Mouse (Mus musculus): ENCODE results near the gene Ugt1a8. TPM values are rescaled to one million over a fixed set of nuclear protein-coding genes. Genes with fewer than 3 reads are reported as not detected.

Ugt1a8 gene
- polyA plus RNA-seq, 1 experiment from 2014 or later, result not detected

DNA sequence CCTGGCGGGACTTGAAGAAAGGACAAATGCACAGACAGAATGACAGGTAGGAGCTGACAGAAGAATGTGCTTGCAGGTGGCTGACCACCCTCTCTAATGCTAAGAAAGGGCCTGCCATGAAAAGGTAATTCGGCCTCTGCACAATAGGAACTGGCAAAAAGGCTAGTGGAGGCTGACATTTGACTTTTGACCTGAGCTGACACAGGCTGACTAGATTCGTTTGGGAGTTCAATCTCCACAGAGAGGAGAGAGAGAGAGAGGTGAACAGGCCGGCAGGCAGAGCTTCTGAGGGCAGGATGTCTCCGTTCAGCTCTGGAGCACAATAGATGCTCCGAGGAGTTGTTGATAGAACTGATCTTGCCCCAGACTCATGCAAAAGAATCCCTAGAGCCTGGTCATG lies 158.8 kb downstream of the Ugt1a8 start:
- no peak overlapping the region for H3K9ac ChIP-seq
- no peaks in the 10 kb centered on the region for H3K4me1 ChIP-seq (replicated peaks; ENCODE audit: control insufficient read depth, insufficient read depth, low read length)
- H3K27ac ChIP-seq, result no peak overlapping the region
- H3K27me3 ChIP-seq (ENCODE audit: control insufficient read depth, insufficient read depth, low read length), result no peaks in the 10 kb centered on the region
- H3K36me3 ChIP-seq (replicated peaks; ENCODE audit: control insufficient read depth, insufficient read depth), result no peaks in the 10 kb centered on the region
- H3K4me2 ChIP-seq (replicated peaks), result no peak overlapping the region
- DNase-seq (ENCODE audit: low spot score) (no peak), ATAC-seq (ENCODE audit: low FRiP score) (no peak)
- 46% methylated on average over 6 of the region's 6 CpGs for WGBS
- peaks cover 100% of the 10 kb centered on the region for H3K9me3 ChIP-seq (ENCODE audit: control insufficient read depth, low read length)
- no peak overlapping the region for H3K4me3 ChIP-seq (replicated peaks; ENCODE audit: low read length)

DNA sequence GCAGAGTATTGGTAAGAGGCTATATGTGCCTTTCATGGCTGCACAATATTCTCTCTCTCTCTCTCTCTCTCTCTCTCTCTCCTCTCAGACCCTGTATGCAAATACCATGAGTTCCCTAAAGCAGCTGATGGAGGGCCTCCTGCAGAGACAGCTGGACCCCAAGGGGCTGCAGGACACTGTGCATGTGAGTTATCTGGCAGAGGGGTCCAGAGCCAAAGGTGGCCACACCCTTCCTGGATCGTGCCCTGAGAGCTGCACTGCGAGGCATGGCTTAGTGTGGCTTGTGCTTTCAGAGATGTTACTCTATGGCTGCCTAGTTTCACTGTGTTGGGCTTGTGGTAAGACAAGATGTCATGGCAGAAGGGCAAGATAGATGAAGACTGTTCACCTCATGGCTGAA lies 160.0 kb downstream of the Ugt1a8 start:
- ATAC-seq (ENCODE audit: low FRiP score), result no peak
- no peak for DNase-seq (ENCODE audit: low spot score)
- 48% methylated on average over 2 of the region's 2 CpGs for WGBS

DNA sequence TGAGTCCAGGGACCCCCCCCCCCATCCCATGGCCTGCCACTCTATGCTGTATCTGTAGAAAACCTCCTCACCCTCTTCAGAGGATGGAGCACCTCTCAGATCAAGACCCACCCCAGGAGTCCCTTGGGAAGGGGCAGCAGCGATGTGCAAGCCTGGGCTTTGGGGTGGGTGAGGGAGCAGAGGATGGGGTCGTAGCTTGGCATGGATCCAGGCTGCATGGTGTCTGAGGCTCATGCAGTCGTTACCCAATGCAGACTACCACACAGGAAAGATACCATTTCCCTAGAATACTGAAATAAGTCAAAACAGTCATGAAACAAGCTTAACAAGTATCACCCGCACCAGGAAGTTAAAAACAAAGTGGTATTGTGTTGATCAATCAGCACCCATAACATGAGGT lies 161.0 kb downstream of the Ugt1a8 start:
- ATAC-seq (ENCODE audit: low FRiP score) (no peak), DNase-seq (ENCODE audit: low spot score) (no peak)
- WGBS, result 71% methylated on average over 4 of the region's 4 CpGs
- Histone ChIP-seq H3K9ac (no peak overlapping the region), H3K27ac (no peak overlapping the region), H3K4me3 (replicated peaks; ENCODE audit: low read length) (no peak overlapping the region), H3K36me3 (replicated peaks; ENCODE audit: control insufficient read depth, insufficient read depth) (no peaks in the 10 kb centered on the region), H3K4me2 (replicated peaks) (no peak overlapping the region), H3K27me3 (ENCODE audit: control insufficient read depth, insufficient read depth, low read length) (no peaks in the 10 kb centered on the region), H3K4me1 (replicated peaks; ENCODE audit: control insufficient read depth, insufficient read depth, low read length) (no peaks in the 10 kb centered on the region), H3K9me3 (ENCODE audit: control insufficient read depth, low read length) (peaks cover 98% of the 10 kb centered on the region)

More for the DNA sequence above, 160.0 kb downstream of the Ugt1a8 start:
- Histone ChIP-seq H3K4me1 (replicated peaks; ENCODE audit: control insufficient read depth, insufficient read depth, low read length) (no peaks in the 10 kb centered on the region), H3K27me3 (ENCODE audit: control insufficient read depth, insufficient read depth, low read length) (no peaks in the 10 kb centered on the region), H3K27ac (no peak overlapping the region), H3K9me3 (ENCODE audit: control insufficient read depth, low read length) (peaks cover 98% of the 10 kb centered on the region), H3K36me3 (replicated peaks; ENCODE audit: control insufficient read depth, insufficient read depth) (no peaks in the 10 kb centered on the region), H3K9ac (no peak overlapping the region), H3K4me3 (replicated peaks; ENCODE audit: low read length) (no peak overlapping the region), H3K4me2 (replicated peaks) (no peak overlapping the region)

- 80% methylated on average over 7 of the region's 7 CpGs for WGBS
- H3K4me2 ChIP-seq (replicated peaks), result no peak overlapping the region
- DNase-seq (ENCODE audit: low spot score), result no peak
- H3K9me3 ChIP-seq (ENCODE audit: control insufficient read depth, low read length), result peaks cover 97% of the 10 kb centered on the region
- H3K4me3 ChIP-seq (replicated peaks; ENCODE audit: low read length), result no peak overlapping the region
- H3K36me3 ChIP-seq (replicated peaks; ENCODE audit: control insufficient read depth, insufficient read depth), result no peaks in the 10 kb centered on the region
- no peak overlapping the region for H3K9ac ChIP-seq
- H3K27ac ChIP-seq, result no peak overlapping the region
- H3K27me3 ChIP-seq (ENCODE audit: control insufficient read depth, insufficient read depth, low read length), result no peaks in the 10 kb centered on the region
- ATAC-seq (ENCODE audit: low FRiP score), result no peak
- H3K4me1 ChIP-seq (replicated peaks; ENCODE audit: control insufficient read depth, insufficient read depth, low read length), result no peaks in the 10 kb centered on the region
Measured at GRCm38 (mm10) chr1:88249596-88249995, 162.0 kb downstream of the Ugt1a8 start.

- peaks cover 97% of the 10 kb centered on the region for H3K9me3 ChIP-seq (ENCODE audit: control insufficient read depth, low read length)
- no peaks in the 10 kb centered on the region for H3K36me3 ChIP-seq (replicated peaks; ENCODE audit: control insufficient read depth, insufficient read depth)
- H3K4me1 ChIP-seq (replicated peaks; ENCODE audit: control insufficient read depth, insufficient read depth, low read length), result no peaks in the 10 kb centered on the region
- no peak overlapping the region for H3K27ac ChIP-seq
- H3K4me2 ChIP-seq (replicated peaks), result no peak overlapping the region
- DNase-seq (ENCODE audit: low spot score), result no peak
- 86% methylated on average over 5 of the region's 5 CpGs for WGBS
- H3K9ac ChIP-seq, result no peak overlapping the region
- H3K4me3 ChIP-seq (replicated peaks; ENCODE audit: low read length), result no peak overlapping the region
- ATAC-seq (ENCODE audit: low FRiP score), result no peak
- no peaks in the 10 kb centered on the region for H3K27me3 ChIP-seq (ENCODE audit: control insufficient read depth, insufficient read depth, low read length)
Measured at GRCm38 (mm10) chr1:88250023-88250422, 162.4 kb downstream of the Ugt1a8 start.

DNA sequence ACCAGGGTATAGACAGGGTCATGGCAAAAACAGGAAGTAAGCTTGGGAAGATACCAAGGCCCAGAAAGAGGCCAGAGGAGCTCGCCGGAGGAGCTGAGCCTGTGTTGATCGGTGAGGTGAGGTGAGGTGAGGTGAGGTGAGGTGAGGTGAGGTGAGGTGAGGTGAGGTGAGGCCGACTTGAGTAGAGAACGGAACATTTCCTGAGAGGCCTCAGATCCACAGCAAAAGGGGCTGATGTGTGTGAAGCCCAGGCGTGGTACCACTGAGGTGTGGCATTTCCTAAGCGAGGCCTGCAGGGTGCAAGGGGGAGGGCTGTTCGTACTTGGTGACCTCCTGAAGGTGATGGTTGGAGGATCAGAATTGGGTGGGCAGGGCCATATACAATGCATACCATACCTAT lies 165.5 kb downstream of the Ugt1a8 start:
- Histone ChIP-seq H3K4me1 (replicated peaks; ENCODE audit: control insufficient read depth, insufficient read depth, low read length) (no peaks in the 10 kb centered on the region), H3K27ac (no peak overlapping the region), H3K36me3 (replicated peaks; ENCODE audit: control insufficient read depth, insufficient read depth) (no peaks in the 10 kb centered on the region), H3K27me3 (ENCODE audit: control insufficient read depth, insufficient read depth, low read length) (no peaks in the 10 kb centered on the region), H3K9ac (no peak overlapping the region), H3K4me3 (replicated peaks; ENCODE audit: low read length) (no peak overlapping the region), H3K9me3 (ENCODE audit: control insufficient read depth, low read length) (peaks cover 95% of the 10 kb centered on the region), H3K4me2 (replicated peaks) (no peak overlapping the region)
- DNase-seq (ENCODE audit: low spot score), result no peak
- no peak for ATAC-seq (ENCODE audit: low FRiP score)
- WGBS, result 77% methylated on average over 8 of the region's 8 CpGs

GRCm38 (mm10) chr1:88253540-88253939 lies 165.9 kb downstream of the Ugt1a8 start:
- no peak overlapping the region for H3K4me2 ChIP-seq (replicated peaks)
- ATAC-seq (ENCODE audit: low FRiP score), result no peak
- WGBS, result 75% methylated on average over 6 of the region's 6 CpGs
- H3K9ac ChIP-seq, result no peak overlapping the region
- H3K36me3 ChIP-seq (replicated peaks; ENCODE audit: control insufficient read depth, insufficient read depth), result no peaks in the 10 kb centered on the region
- no peaks in the 10 kb centered on the region for H3K27me3 ChIP-seq (ENCODE audit: control insufficient read depth, insufficient read depth, low read length)
- no peaks in the 10 kb centered on the region for H3K4me1 ChIP-seq (replicated peaks; ENCODE audit: control insufficient read depth, insufficient read depth, low read length)
- H3K27ac ChIP-seq, result no peak overlapping the region
- no peak overlapping the region for H3K4me3 ChIP-seq (replicated peaks; ENCODE audit: low read length)
- no peak for DNase-seq (ENCODE audit: low spot score)
- H3K9me3 ChIP-seq (ENCODE audit: control insufficient read depth, low read length), result peaks cover 91% of the 10 kb centered on the region

DNA sequence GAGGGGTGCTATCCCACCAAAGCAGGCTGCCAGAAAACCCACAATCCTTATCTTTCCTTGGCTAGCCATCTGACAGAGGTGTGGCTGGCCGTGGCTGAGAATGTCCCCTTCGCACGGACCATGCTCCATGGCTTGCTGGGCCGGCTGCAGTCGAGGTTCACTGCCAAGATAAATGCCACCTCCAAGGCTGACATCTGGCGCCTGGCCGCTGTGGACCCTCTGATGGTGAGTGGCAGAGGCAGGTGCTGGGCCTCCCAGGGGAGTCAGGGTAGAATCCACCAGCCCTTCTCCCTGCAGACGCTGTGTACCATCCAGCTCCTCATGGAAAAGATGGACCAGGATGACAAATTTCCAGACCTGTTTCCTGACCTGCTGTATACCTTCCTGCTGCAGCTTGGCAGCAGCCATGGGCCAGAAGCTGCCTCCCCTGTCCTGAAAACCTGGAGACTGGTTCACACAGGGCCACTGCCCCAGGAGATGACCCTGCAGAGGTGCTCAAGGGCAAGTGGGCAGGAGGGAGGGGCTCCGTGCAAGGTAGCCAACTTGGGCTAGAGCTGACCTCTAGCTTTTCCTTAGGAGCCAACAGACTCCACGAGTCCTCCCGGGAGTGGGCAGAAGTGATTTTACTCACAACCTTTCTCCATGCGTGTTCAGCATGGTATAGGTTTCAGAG lies 167.3 kb downstream of the Ugt1a8 start:
- WGBS, result 89% methylated on average over 12 of the region's 12 CpGs
- DNase-seq (ENCODE audit: low spot score) (no peak), ATAC-seq (ENCODE audit: low FRiP score) (no peak)
- Histone ChIP-seq H3K9me3 (ENCODE audit: control insufficient read depth, low read length) (peaks cover 77% of the 10 kb centered on the region), H3K36me3 (replicated peaks; ENCODE audit: control insufficient read depth, insufficient read depth) (0 out of 2 replicates have a peak, but pooled peaks cover under 1% of the 10 kb centered on the region), H3K4me1 (replicated peaks; ENCODE audit: control insufficient read depth, insufficient read depth, low read length) (no peaks in the 10 kb centered on the region), H3K9ac (no peak overlapping the region), H3K4me3 (replicated peaks; ENCODE audit: low read length) (no peak overlapping the region), H3K27ac (no peak overlapping the region), H3K4me2 (replicated peaks) (no peak overlapping the region), H3K27me3 (ENCODE audit: control insufficient read depth, insufficient read depth, low read length) (no peaks in the 10 kb centered on the region)

GRCm38 (mm10) chr1:88255466-88255857 lies 167.8 kb downstream of the Ugt1a8 start:
- H3K9me3 ChIP-seq (ENCODE audit: control insufficient read depth, low read length), result peaks cover 71% of the 10 kb centered on the region
- 0 out of 2 replicates have a peak, but pooled peaks cover 5% of the 10 kb centered on the region for H3K36me3 ChIP-seq (replicated peaks; ENCODE audit: control insufficient read depth, insufficient read depth)
- no peaks in the 10 kb centered on the region for H3K4me1 ChIP-seq (replicated peaks; ENCODE audit: control insufficient read depth, insufficient read depth, low read length)
- no peak overlapping the region for H3K4me2 ChIP-seq (replicated peaks)
- DNase-seq (ENCODE audit: low spot score), result no peak
- no peak overlapping the region for H3K27ac ChIP-seq
- no peak for ATAC-seq (ENCODE audit: low FRiP score)
- no peak overlapping the region for H3K9ac ChIP-seq
- no peak overlapping the region for H3K4me3 ChIP-seq (replicated peaks; ENCODE audit: low read length)
- H3K27me3 ChIP-seq (ENCODE audit: control insufficient read depth, insufficient read depth, low read length), result no peaks in the 10 kb centered on the region
- 66% methylated on average over 2 of the region's 2 CpGs for WGBS

Data from hindbrain, embryonic 14.5 days (tissue).